Mouse (Mus musculus) CH12.LX (cell line): Measurements from ENCODE around the gene Reep1. TPM values are rescaled to one million over a fixed set of nuclear protein-coding genes. Genes with fewer than 3 reads are reported as not detected.

Experiments used
- DNase-seq: peaks from one replicate; pipeline ENCODE4 v3.0.0-alpha.2; 2013; ENCODE audit errors: extremely low read depth
- H3K27ac ChIP-seq: 2 replicates; pipeline ENCODE4 v1.5.1; 2012; ENCODE audit warnings: low read depth, mild to moderate bottlenecking, control low read depth, moderate library complexity; ENCODE audit not compliant: insufficient read depth
- H3K27me3 ChIP-seq: replicated peaks from 2 replicates; pipeline ENCODE3; 2012; ENCODE audit warnings: inconsistent platforms
- H3K36me3 ChIP-seq, 2 experiments: replicated peaks in 1 of 2; 2 replicates each; pipeline versions ENCODE3 to v1.6.1; 2012; ENCODE audit warnings: inconsistent platforms in 1 of 2, low read length in 1 of 2, mild to moderate bottlenecking in 1 of 2, mixed read lengths in 1 of 2, moderate library complexity in 1 of 2; ENCODE audit not compliant: control insufficient read depth in 1 of 2, insufficient read depth in 1 of 2
- H3K4me1 ChIP-seq, 2 experiments: 2 replicates each; pipeline ENCODE4 v1.6.1; 2012; ENCODE audit warnings: inconsistent platforms in 1 of 2, moderate library complexity in 1 of 2; ENCODE audit not compliant: insufficient read depth in 2 of 2, control insufficient read depth in 1 of 2
- H3K4me2 ChIP-seq: 2 replicates; pipeline ENCODE4 v1.6.1; 2012; ENCODE audit warnings: low read depth, mild to moderate bottlenecking, control low read depth; ENCODE audit not compliant: poor library complexity, insufficient read depth, severe bottlenecking
- H3K4me3 ChIP-seq, 3 experiments: fragments of 150-350 bp in 1 of 3; sonication (generic) in 1 of 3; replicated peaks in 1 of 3; 2 replicates each; pipeline versions ENCODE3 to v1.5.1; 2011 to 2012; ENCODE audit warnings: low read depth in 2 of 3, low read length in 2 of 3, mild to moderate bottlenecking in 2 of 3, moderate library complexity in 2 of 3, control low read depth in 1 of 3, improper control_type of control experiment in 1 of 3, inconsistent platforms in 1 of 3, mixed read lengths in 1 of 3; ENCODE audit not compliant: poor library complexity in 1 of 3
- H3K79me2 ChIP-seq: replicated peaks from 2 replicates; pipeline ENCODE4 v1.6.1; 2012; ENCODE audit warnings: mild to moderate bottlenecking, moderate library complexity; ENCODE audit not compliant: control insufficient read depth, poor library complexity, insufficient read depth, severe bottlenecking; ENCODE audit errors: extremely low read depth
- H3K9ac ChIP-seq: 2 replicates; pipeline ENCODE4 v1.6.1; 2012; ENCODE audit warnings: low read depth, mild to moderate bottlenecking, control low read depth, moderate library complexity; ENCODE audit not compliant: insufficient read depth
- H3K9me3 ChIP-seq: replicated peaks from 2 replicates; pipeline ENCODE3; 2012; ENCODE audit warnings: low read length, inconsistent platforms, mixed read lengths
- CHD1 ChIP-seq: IDR thresholded peaks from 2 replicates; pipeline ENCODE4 v1.6.1; 2012; ENCODE audit warnings: low read depth, low read length, improper control_type of control experiment, inconsistent platforms
- ETS1 ChIP-seq: conservative IDR thresholded peaks from 2 replicates; pipeline ENCODE4 v1.6.1; 2012; ENCODE audit warnings: low read depth, mild to moderate bottlenecking, inconsistent platforms, low read length, improper control_type of control experiment, moderate library complexity
- GABPA ChIP-seq: IDR thresholded peaks from 2 replicates; pipeline ENCODE4 v1.6.1; 2012; ENCODE audit warnings: low read depth, low read length, improper control_type of control experiment, inconsistent platforms; ENCODE audit not compliant: insufficient replicate concordance
- HCFC1 ChIP-seq: IDR thresholded peaks from 2 replicates; pipeline ENCODE4 v1.6.1; 2012; ENCODE audit warnings: low read depth, mild to moderate bottlenecking, inconsistent platforms, low read length, improper control_type of control experiment
- MEF2A ChIP-seq: IDR thresholded peaks from 2 replicates; pipeline ENCODE4 v1.6.1; 2014; ENCODE audit warnings: low read depth, mild to moderate bottlenecking, inconsistent platforms, low read length, improper control_type of control experiment, borderline replicate concordance
- NRF1 ChIP-seq: IDR thresholded peaks from 2 replicates; pipeline ENCODE4 v1.6.1; 2014; ENCODE audit warnings: low read depth, mild to moderate bottlenecking, inconsistent platforms, low read length, improper control_type of control experiment, moderate library complexity
- PAX5 ChIP-seq: IDR thresholded peaks from 2 replicates; pipeline ENCODE4 v1.6.1; 2012; ENCODE audit warnings: low read length, inconsistent platforms, mixed read lengths
- POLR2A ChIP-seq: IDR thresholded peaks from 2 replicates; pipeline ENCODE4 v1.6.1; 2011; ENCODE audit warnings: low read depth, mild to moderate bottlenecking, improper control_type of control experiment, low read length
- RCOR1 ChIP-seq: conservative IDR thresholded peaks from 2 replicates; pipeline ENCODE4 v1.6.1; 2012; ENCODE audit warnings: low read depth, mild to moderate bottlenecking, inconsistent platforms, low read length, improper control_type of control experiment
- SIN3A ChIP-seq: IDR thresholded peaks from 2 replicates; pipeline ENCODE4 v1.6.1; 2012; ENCODE audit warnings: low read length, improper control_type of control experiment, inconsistent platforms
- SMC3 ChIP-seq: IDR thresholded peaks from 2 replicates; pipeline ENCODE4 v1.6.1; 2011; ENCODE audit warnings: low read depth, low read length, improper control_type of control experiment
- TBP ChIP-seq: conservative IDR thresholded peaks from 2 replicates; pipeline ENCODE4 v1.6.1; 2011; ENCODE audit warnings: low read depth, low read length, improper control_type of control experiment
- USF2 ChIP-seq: conservative IDR thresholded peaks from 2 replicates; pipeline ENCODE4 v1.6.1; 2011; ENCODE audit warnings: low read depth, low read length, improper control_type of control experiment
- dilution Hi-C: fragments of 300-500 bp; cut with MboI; formaldehyde crosslinking; loops from 2 replicates; pipeline ENCODE4 v1.14.3; 2020; ENCODE audit warnings: low sequenced_read_pairs; ENCODE audit not compliant: extremely low pct_unique_long_range_greater_than_20kb, extremely low pct_ligation_motif_present
- in situ Hi-C: fragments of 300-500 bp; cut with MboI; formaldehyde crosslinking; loops from 3 replicates; pipeline ENCODE4 v1.14.3; 2019; ENCODE audit warnings: low sequenced_read_pairs, low pct_ligation_motif_present, low pct_unique_long_range_greater_than_20kb, mixed read lengths
- polyA plus RNA-seq: library from polyadenylated mRNA; unstranded; fragments of >175 nt; gene quantifications from 2 replicates; pipeline ENCODE4 v1.2.1, GENCODE M21; 2012; ENCODE audit warnings: low read depth; ENCODE audit not compliant: insufficient read length
- total RNA-seq, 2 experiments: library from RNA; depleted of rRNA; stranded (reverse); fragments of 300-350 nt in 1 of 2; fragments of >200 nt in 1 of 2; gene quantifications; 2 replicates each; pipeline ENCODE4 v1.2.3; 2012 to 2014

Reep1 gene
- total and polyA plus RNA-seq, 3 experiments: 0.33 to 1.3 (median 1.2) TPM

DNA sequence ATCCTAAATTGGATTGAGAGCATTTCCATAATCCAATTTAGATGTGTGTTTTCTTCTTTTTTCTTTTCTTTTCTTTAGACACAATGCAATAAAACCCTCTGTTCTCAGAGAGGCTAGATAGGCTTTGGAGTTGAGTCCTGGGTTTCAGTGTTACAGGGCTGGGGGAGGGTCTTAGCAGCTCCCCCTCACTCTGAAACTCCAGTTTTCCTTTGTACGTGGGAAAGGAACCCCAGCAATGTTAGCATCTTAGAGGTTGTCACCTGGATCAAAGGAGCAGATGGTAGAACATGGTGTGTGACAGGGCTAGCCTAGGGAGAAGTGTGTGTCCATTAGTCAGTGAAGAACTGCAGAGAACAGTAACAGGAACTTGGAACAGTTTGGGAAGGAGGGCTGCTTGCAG lies 38.9 kb downstream of the Reep1 start:
- peaks cover 9 to 20% of the 10 kb centered on the region in 2 experiments for H3K4me1 ChIP-seq
- no peak overlapping the region for H3K4me3 ChIP-seq
- no peak overlapping the region for H3K4me2 ChIP-seq
- dilution Hi-C loops (no loop called here), in situ Hi-C loops (no loop called here)
- DNase-seq: no peak
- H3K27ac ChIP-seq: no peak overlapping the region
- H3K79me2 ChIP-seq: no peaks in the 10 kb centered on the region
- H3K36me3 ChIP-seq: no peaks in the 10 kb centered on the region
- no peak overlapping the region for H3K9ac ChIP-seq
- no peak for TF ChIP-seq PAX5
- H3K9me3 ChIP-seq: no peaks in the 10 kb centered on the region
- H3K27me3 ChIP-seq: no peaks in the 10 kb centered on the region

DNA sequence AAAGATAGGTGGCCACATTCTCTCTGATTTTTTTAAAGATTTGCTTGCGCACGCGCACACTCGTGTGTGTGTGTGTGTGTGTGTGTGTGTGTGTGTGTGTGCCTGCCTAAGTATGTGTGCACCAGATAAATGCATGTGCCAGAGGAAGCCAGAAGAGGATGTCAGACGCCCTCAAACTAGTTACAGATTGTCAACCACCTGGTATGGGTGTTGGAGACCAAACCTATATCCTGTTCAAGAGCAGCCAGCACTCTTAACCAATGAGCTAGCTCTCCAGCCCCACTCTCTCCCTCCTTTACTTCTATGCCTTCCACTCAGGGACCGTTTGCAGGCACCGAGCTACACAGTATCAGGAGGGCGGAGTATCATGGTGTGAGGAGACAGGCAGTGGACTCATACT lies 39.5 kb downstream of the Reep1 start:
- Histone ChIP-seq H3K27me3 (no peaks in the 10 kb centered on the region), H3K79me2 (no peaks in the 10 kb centered on the region), H3K27ac (no peak overlapping the region), H3K4me2 (no peak overlapping the region), H3K36me3 (no peaks in the 10 kb centered on the region), H3K4me1 (peaks cover 9 to 20% of the 10 kb centered on the region in 2 experiments), H3K9me3 (no peaks in the 10 kb centered on the region), H3K4me3 (no peak overlapping the region), H3K9ac (no peak overlapping the region)
- in situ Hi-C loops: no loop called here
- DNase-seq: no peak
- TF ChIP-seq RCOR1 (no peak), NRF1 (no peak), MEF2A (no peak), HCFC1 (no peak), SIN3A (no peak), CHD1 (no peak), GABPA (no peak), TBP (no peak), SMC3 (no peak)
- dilution Hi-C loops: no loop called here

DNA sequence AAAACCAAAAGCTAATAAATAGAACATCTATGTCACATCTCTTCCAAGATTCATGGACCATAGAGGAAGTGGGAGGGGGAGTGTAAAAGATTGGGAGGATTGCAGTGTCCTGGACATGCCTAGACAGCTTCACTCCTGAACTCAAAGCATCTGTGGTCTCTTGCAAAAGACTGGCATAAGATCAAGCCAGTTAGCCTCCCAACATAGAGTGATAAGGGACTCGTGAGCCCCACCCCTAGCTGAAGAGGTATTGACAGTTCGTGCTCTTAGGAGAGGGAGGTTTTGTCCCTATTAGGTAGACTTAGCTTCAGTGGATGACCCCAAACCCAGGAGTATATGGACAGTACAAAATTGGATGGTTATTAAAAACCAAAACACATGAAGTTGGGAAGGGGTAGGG lies 44.2 kb downstream of the Reep1 start:
- dilution Hi-C loops (no loop called here), in situ Hi-C loops (no loop called here)
- no peak overlapping the region for H3K4me2 ChIP-seq
- H3K36me3 ChIP-seq: no peaks in the 10 kb centered on the region
- TF ChIP-seq ETS1 (no peak), USF2 (no peak), POLR2A (no peak)
- no peak for DNase-seq
- H3K4me3 ChIP-seq: no peak overlapping the region
- no peaks in the 10 kb centered on the region for H3K9me3 ChIP-seq
- no peaks in the 10 kb centered on the region for H3K27me3 ChIP-seq
- peaks cover 9 to 16% of the 10 kb centered on the region in 2 experiments for H3K4me1 ChIP-seq
- no peaks in the 10 kb centered on the region for H3K79me2 ChIP-seq
- no peak overlapping the region for H3K9ac ChIP-seq
- H3K27ac ChIP-seq: no peak overlapping the region
